Mouse (Mus musculus): ENCODE results near the gene Dhdh. TPM values are rescaled to one million over a fixed set of nuclear protein-coding genes. Genes with fewer than 3 reads are reported as not detected.
A peak's percentile ranks its signal among the peaks of the same experiment; 100 is the strongest.
"Not testable (repeated sequence)": the region's sequence is repeated elsewhere in the genome, so short reads cannot be mapped to it uniquely, and the experiment has no call there.

Gene Dhdh
- polyA plus RNA-seq, 1 experiment: 0.02 TPM

DNA sequence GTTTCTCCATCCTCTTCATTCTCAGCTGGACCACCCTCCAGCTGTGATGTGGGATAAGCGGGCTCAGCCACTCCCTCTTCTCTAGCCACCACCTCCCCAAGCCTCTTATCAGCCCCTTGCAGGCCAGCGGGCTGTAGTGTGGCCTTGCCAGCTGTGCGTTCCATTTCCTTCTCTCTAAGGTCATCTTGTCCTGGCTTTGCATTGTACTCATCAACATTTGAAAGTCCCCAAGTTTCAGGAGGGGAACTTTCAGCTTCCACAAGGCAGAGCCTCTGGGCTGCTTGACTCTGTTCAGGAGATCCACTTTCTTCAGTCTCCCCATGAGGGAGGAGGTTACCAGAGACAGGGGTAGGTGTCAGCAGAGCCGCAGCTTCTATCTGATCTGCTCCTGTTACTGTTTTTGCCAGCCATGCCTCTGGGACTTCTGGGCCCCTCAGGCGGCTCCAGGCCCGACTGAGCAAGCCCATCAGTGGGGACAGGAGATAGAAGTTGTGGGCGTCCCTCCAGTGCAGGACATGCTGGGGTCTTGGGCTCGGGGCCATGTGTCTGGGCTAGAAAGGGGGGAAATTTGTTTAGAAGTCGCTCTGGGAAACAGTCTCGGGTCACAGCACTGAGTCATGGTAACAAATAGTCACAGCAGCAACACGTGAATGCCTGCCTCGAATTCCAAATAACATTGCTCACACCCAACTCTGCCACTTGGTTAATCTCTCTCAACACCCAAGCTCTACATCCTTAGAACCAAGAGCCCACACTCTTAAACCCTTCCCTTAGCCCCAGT is 36.4 kb upstream of the Dhdh start:
- Histone ChIP-seq H3K4me1 (ENCODE audit: control insufficient read depth) (peaks cover 42% of the 10 kb centered on the region), H3K36me3 (ENCODE audit: control insufficient read depth) (peaks cover 57% of the 10 kb centered on the region), H3K27me3 (ENCODE audit: control insufficient read depth) (peaks cover 16% of the 10 kb centered on the region), H3K9me3 (ENCODE audit: control insufficient read depth, low read length) (peaks cover 4% of the 10 kb centered on the region), H3K4me3 (replicated peaks) (peak overlapping the region; percentile 87)
- peak; percentile 100 for TF ChIP-seq TAL1 (IDR thresholded peaks at IDR 0.05; ENCODE audit: low read length)
- TF ChIP-seq GATA1 (IDR thresholded peaks at IDR 0.05; ENCODE audit: low read length): peak; percentile 95

- peak overlapping the region; percentile 87 for H3K4me3 ChIP-seq (replicated peaks)
- H3K4me1 ChIP-seq (ENCODE audit: control insufficient read depth): peaks cover 48% of the 10 kb centered on the region
- TF ChIP-seq TAL1 (IDR thresholded peaks at IDR 0.05; ENCODE audit: low read length) (no peak), GATA1 (IDR thresholded peaks at IDR 0.05; ENCODE audit: low read length) (no peak)
- H3K27me3 ChIP-seq (ENCODE audit: control insufficient read depth): peaks cover 3% of the 10 kb centered on the region
- H3K36me3 ChIP-seq (ENCODE audit: control insufficient read depth): peaks cover 69% of the 10 kb centered on the region
- H3K9me3 ChIP-seq (ENCODE audit: control insufficient read depth, low read length): peaks cover 4% of the 10 kb centered on the region
Observed at GRCm38 (mm10) chr7:45523678-45524170, 35.1 kb upstream of the Dhdh start.

DNA sequence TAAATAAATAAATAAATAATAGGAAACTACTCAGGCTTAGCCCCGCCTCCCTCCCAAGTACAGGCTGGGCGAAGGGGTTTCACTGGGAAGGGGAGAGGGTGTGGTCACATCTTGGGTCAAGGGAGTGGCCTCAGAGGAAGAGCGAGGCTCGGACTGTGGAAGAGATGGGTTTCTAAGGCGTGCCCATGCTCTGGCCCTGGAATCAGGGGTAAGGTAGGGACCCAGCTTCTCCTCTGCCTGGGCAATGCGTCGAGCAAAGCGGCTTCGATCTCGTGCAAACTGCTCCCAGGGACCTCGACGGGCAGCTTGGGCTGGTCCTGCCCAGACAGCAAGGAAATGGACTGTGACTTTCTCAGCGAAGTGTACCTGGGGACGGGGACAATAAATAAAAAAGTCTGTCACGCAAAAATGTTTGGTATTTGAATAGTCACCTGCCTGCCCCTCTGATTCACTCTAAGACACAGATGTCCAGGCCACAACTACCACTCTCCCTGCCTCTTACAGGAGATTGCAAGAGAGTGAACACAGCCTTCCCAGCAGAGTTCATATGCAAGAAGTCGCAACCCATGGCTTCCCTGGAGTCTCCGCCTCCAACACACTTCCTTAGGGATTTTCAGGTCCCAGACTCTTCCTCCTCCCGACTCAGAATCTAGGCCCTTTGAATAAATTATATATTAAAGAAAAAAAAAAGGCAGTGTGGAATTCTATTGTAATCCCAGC is 34.5 kb upstream of the Dhdh start:
- peak overlapping the region; percentile 87 for H3K4me3 ChIP-seq (replicated peaks)
- H3K9me3 ChIP-seq (ENCODE audit: control insufficient read depth, low read length): peaks cover 4% of the 10 kb centered on the region
- peaks cover 72% of the 10 kb centered on the region for H3K36me3 ChIP-seq (ENCODE audit: control insufficient read depth)
- TF ChIP-seq GATA1 (IDR thresholded peaks at IDR 0.05; ENCODE audit: low read length): no peak
- TF ChIP-seq TAL1 (IDR thresholded peaks at IDR 0.05; ENCODE audit: low read length): no peak
- 0 out of 2 replicates have a peak, but pooled peaks cover 2% of the 10 kb centered on the region for H3K27me3 ChIP-seq (ENCODE audit: control insufficient read depth)
- H3K4me1 ChIP-seq (ENCODE audit: control insufficient read depth): peaks cover 53% of the 10 kb centered on the region

DNA sequence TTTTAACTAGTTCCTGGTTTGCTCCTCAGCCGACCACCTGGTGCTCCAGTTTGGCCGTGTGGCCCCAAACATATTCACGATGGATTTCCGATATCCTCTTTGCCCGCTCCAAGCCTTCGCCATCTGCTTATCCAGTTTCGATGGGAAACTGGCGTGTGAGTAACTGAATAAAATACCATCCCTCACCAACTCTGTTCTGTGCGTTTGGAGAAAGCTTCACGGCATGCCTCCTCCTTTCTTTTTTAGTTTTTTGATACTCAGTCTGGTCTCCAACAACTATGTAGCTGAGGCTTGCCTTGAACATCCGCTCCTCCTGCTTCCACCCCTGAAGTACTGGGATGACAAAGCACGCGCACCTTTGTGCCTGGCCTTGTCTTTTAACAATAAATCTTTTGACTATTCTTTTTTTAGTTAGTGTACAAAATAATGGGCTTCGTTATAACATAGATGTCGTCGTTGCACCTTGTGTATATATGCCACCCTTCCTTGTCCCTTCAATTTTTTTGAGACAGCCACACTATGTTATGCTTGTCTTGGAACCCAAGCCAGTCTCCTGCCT is 33.7 kb upstream of the Dhdh start:
- H3K36me3 ChIP-seq (ENCODE audit: control insufficient read depth): peaks cover 72% of the 10 kb centered on the region
- no peaks in the 10 kb centered on the region for H3K27me3 ChIP-seq (ENCODE audit: control insufficient read depth)
- peak overlapping the region; percentile 87 for H3K4me3 ChIP-seq (replicated peaks)
- peaks cover 4% of the 10 kb centered on the region for H3K9me3 ChIP-seq (ENCODE audit: control insufficient read depth, low read length)
- no peak for TF ChIP-seq TAL1 (IDR thresholded peaks at IDR 0.05; ENCODE audit: low read length)
- no peak for TF ChIP-seq GATA1 (IDR thresholded peaks at IDR 0.05; ENCODE audit: low read length)
- H3K4me1 ChIP-seq (ENCODE audit: control insufficient read depth): peaks cover 56% of the 10 kb centered on the region

DNA sequence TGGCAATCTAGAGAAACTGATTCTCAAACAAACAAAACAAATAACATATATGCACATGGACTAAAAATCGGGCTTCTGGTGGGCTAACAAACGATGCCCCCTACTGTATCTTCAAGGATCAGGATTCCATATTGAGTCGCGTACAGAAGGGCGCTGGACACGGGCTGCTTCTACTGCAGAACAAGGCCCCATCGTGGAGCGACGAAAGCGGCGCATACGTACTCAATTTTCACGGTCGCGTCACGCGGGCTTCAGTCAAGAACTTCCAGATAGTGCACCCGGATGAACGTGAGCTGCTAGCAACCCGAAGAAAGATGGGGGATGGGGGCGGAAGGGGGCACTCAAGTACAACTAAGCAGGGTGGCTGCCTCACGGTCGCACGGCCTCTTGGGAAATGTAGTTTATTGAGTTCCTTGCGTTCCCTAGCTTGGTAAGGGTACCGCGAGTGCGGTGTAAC is 33.2 kb upstream of the Dhdh start:
- Histone ChIP-seq H3K4me1 (ENCODE audit: control insufficient read depth) (peaks cover 53% of the 10 kb centered on the region), H3K27me3 (ENCODE audit: control insufficient read depth) (no peaks in the 10 kb centered on the region), H3K9me3 (ENCODE audit: control insufficient read depth, low read length) (peaks cover 4% of the 10 kb centered on the region), H3K4me3 (replicated peaks) (peak overlapping the region; percentile 87), H3K36me3 (ENCODE audit: control insufficient read depth) (peaks cover 72% of the 10 kb centered on the region)
- no peak for TF ChIP-seq GATA1 (IDR thresholded peaks at IDR 0.05; ENCODE audit: low read length)
- TF ChIP-seq TAL1 (IDR thresholded peaks at IDR 0.05; ENCODE audit: low read length): no peak

GRCm38 (mm10) chr7:45520605-45521004 is 32.0 kb upstream of the Dhdh start:
- TF ChIP-seq GATA1 (IDR thresholded peaks at IDR 0.05; ENCODE audit: low read length) (no peak), TAL1 (IDR thresholded peaks at IDR 0.05; ENCODE audit: low read length) (no peak)
- H3K9me3 ChIP-seq (ENCODE audit: control insufficient read depth, low read length): peaks cover 4% of the 10 kb centered on the region
- H3K36me3 ChIP-seq (ENCODE audit: control insufficient read depth): peaks cover 69% of the 10 kb centered on the region
- peaks cover 63% of the 10 kb centered on the region for H3K4me1 ChIP-seq (ENCODE audit: control insufficient read depth)
- no peaks in the 10 kb centered on the region for H3K27me3 ChIP-seq (ENCODE audit: control insufficient read depth)
- peak overlapping the region; percentile 87 for H3K4me3 ChIP-seq (replicated peaks)

DNA sequence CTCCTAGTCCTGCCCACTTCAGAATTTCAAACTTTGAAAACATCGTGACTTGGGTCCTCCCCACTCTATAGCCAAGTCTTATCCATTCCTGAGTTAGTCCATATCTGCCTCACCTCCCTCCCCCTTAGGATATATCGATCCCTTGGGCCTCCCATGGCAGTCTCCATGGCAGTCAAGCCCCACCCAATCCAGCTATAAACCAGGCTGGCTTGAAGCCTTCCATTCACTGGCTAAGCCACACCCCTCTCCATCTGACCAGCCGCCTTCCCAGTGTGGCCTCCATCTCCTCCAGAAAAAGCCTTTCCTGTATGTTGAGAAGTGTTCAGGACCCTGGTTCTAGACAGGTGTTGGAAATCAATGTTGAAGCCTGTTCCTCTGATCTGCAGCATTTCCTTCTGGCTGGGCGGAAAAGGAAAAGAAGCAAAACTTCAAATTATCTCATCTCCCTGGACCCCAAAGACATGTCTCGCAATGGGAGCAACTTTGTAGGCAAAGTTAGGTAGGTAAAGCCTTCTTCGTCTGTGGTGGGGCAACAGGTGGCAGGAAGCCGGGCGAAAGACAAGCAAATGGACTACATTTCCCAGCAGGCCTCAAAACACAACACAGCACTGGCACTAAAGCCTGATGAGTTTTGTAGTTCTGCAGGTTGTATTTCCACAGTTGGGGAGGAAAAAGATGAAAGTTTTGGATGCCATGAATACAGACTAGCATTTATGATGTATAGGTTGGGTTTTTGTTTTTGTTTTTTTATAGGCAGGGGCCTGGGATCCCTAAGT is 30.9 kb upstream of the Dhdh start:
- Histone ChIP-seq H3K9me3 (ENCODE audit: control insufficient read depth, low read length) (peaks cover 4% of the 10 kb centered on the region), H3K27me3 (ENCODE audit: control insufficient read depth) (no peaks in the 10 kb centered on the region)

GRCm38 (mm10) chr7:45518618-45519017 is 30.0 kb upstream of the Dhdh start:
- Histone ChIP-seq H3K4me3 (replicated peaks) (peak overlapping the region; percentile 44), H3K9me3 (ENCODE audit: control insufficient read depth, low read length) (peaks cover 2% of the 10 kb centered on the region; the same call in 1 of the 2 replicates), H3K4me1 (ENCODE audit: control insufficient read depth) (peaks cover 83% of the 10 kb centered on the region), H3K36me3 (ENCODE audit: control insufficient read depth) (peaks cover 49% of the 10 kb centered on the region), H3K27me3 (ENCODE audit: control insufficient read depth) (no peaks in the 10 kb centered on the region)
- TF ChIP-seq TAL1 (IDR thresholded peaks at IDR 0.05; ENCODE audit: low read length) (no peak), GATA1 (IDR thresholded peaks at IDR 0.05; ENCODE audit: low read length) (no peak)

More for the DNA sequence above, 30.9 kb upstream of the Dhdh start:
- Histone ChIP-seq H3K36me3 (ENCODE audit: control insufficient read depth) (peaks cover 58% of the 10 kb centered on the region), H3K4me1 (ENCODE audit: control insufficient read depth) (peaks cover 74% of the 10 kb centered on the region), H3K4me3 (replicated peaks) (peak overlapping the region; percentile 44)
- no peak for TF ChIP-seq TAL1 (IDR thresholded peaks at IDR 0.05; ENCODE audit: low read length)
- TF ChIP-seq GATA1 (IDR thresholded peaks at IDR 0.05; ENCODE audit: low read length): no peak

- H3K27me3 ChIP-seq (ENCODE audit: control insufficient read depth); H3K4me3 ChIP-seq (replicated peaks); H3K9me3 ChIP-seq (ENCODE audit: control insufficient read depth, low read length): not testable (repeated sequence)
- H3K4me1 ChIP-seq (ENCODE audit: control insufficient read depth): peaks cover 75% of the 10 kb centered on the region
- peaks cover 31% of the 10 kb centered on the region for H3K36me3 ChIP-seq (ENCODE audit: control insufficient read depth)
Observed at GRCm38 (mm10) chr7:45516846-45517245, 28.2 kb upstream of the Dhdh start.
